Mouse (Mus musculus): ENCODE results near the gene Dync1h1.
"Not testable (repeated sequence)": the region's sequence is repeated elsewhere in the genome, so short reads cannot be mapped to it uniquely, and the experiment has no call there.

GRCm38 (mm10) chr12:110688921-110689320 lies 87.7 kb downstream of the Dync1h1 start:
- not testable (repeated sequence) for TF ChIP-seq CTCF, POLR2A (IDR thresholded peaks at IDR 0.05; ENCODE audit: insufficient read depth, low read depth, low read length)
